In the genomic region with DNA sequence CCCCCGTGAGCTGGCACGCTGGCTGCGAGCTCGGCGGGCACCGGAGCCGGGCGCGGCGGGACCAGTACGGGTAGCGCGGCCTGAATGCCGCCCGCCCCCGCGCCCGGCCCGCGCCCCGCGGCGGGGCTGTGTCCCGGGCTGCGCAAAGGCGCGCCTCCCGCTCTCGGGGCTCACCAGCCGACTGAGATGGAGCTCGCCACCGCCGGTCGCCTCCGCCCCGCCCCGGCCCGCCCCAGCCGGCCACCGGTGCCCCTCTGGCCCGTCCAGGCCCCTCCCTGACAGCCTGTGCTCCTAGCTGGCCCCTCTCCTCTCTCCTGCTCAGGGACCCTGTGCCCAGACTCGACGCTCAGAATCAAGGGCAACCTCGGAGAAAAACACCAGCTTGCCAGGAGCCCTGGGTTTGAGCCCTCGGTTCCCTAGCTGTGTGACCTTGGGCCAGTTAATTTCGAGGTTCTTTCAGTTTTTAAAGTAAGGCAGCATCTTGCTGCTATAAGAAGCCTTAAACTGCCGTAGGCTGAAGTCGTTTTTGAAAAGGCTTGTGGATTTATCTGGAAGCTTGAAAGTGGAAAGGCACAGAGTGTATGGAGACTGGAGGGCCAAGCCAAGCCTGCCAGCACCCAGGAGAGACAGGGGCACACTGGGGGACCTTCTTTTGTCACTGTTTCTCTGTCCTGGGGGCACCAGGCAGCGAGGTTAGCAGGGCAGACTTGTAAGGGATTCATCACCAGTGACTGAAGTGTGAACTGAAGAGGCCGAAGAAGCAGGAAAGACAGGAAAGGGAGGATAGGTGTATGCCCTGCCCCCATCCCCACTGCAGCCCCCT, we compare ENCODE assay signal across 7 mouse cellular contexts. TPM values are rescaled to one million over a fixed set of nuclear protein-coding genes. Genes with fewer than 3 reads are reported as not detected.
DNase-seq lines count a peak whose midpoint lies in the region; ATAC-seq and TF ChIP-seq lines count a peak whose summit lies in the region.

A gene (minus strand): TSS at position 183 of the 823 bp plus-strand sequence.

- peak within 1 kb of the TSS; percentile 59 for H3K4me2 ChIP-seq in lung, embryonic 14.5 days
- peak within 1 kb of the TSS; percentile 72 for H3K4me2 ChIP-seq in embryonic facial prominence, embryonic 15.5 days (replicated peaks)
- H3K4me2 ChIP-seq in neural tube, embryonic 12.5 days (replicated peaks), result peak within 1 kb of the TSS; percentile 65

- ATAC-seq in lung, embryonic 14.5 days (ENCODE audit: insufficient read depth), result no peak
- ATAC-seq in embryonic facial prominence, embryonic 15.5 days (ENCODE audit: insufficient number of reproducible peaks, low FRiP score, low TSS enrichment, low read depth), result no peak
- ATAC-seq in neural tube, embryonic 12.5 days (ENCODE audit: low FRiP score, low read depth), result no peak

- no peak for DNase-seq in lung, embryonic 14.5 days
- DNase-seq in lung, adult 2 months, result no peak
- DNase-seq in layer of hippocampus, postnatal 10 days (ENCODE audit: low spot score in 2 of 2), result no peak
- no peak for DNase-seq in embryo, embryonic 9.5 days (ENCODE audit: extremely low spot score)
- no peak for DNase-seq in gastrocnemius, adult 8-10 months (ENCODE audit: low spot score in 2 of 2)

- H3K36me3 ChIP-seq in lung, embryonic 14.5 days (ENCODE audit: insufficient read depth), result 0 out of 2 replicates have a peak, but pooled peaks cover 6% of the 10 kb centered on the region
- H3K36me3 ChIP-seq in embryonic facial prominence, embryonic 15.5 days, result peaks cover 11% of the 10 kb centered on the region
- H3K36me3 ChIP-seq in neural tube, embryonic 12.5 days, result peaks cover 24% of the 10 kb centered on the region; the same call in 1 of the 2 replicates

- peak within 1 kb of the TSS; percentile 33 for H3K4me3 ChIP-seq in lung, embryonic 14.5 days (ENCODE audit: low read depth, low read length)
- H3K4me3 ChIP-seq in lung, adult 2 months (replicated peaks; ENCODE audit: extremely low read depth, low read depth, low read length), result no peak within 1 kb of the TSS
- peak within 1 kb of the TSS; percentile 39 for H3K4me3 ChIP-seq in embryonic facial prominence, embryonic 15.5 days (replicated peaks)
- H3K4me3 ChIP-seq in neural tube, embryonic 12.5 days, result peak within 1 kb of the TSS; percentile 32

- 4% methylated on average over 44 of the region's 50 CpGs for WGBS in lung, embryonic 14.5 days
- WGBS in lung, adult 2 months, result 10% methylated on average over 47 of the region's 50 CpGs
- 5% methylated on average over 50 of the region's 50 CpGs for WGBS in embryonic facial prominence, embryonic 15.5 days
- WGBS in neural tube, embryonic 12.5 days, result 5% methylated on average over 50 of the region's 50 CpGs

- TF ChIP-seq POLR2A in lung, adult 2 months (IDR thresholded peaks at IDR 0.05; ENCODE audit: borderline replicate concordance, extremely low read depth, low read depth, low read length), result no peak

- H3K27ac ChIP-seq in lung, embryonic 14.5 days (ENCODE audit: low read depth), result no peak within 1 kb of the TSS
- H3K27ac ChIP-seq in embryonic facial prominence, embryonic 15.5 days (replicated peaks), result no peak within 1 kb of the TSS
- no peak within 1 kb of the TSS for H3K27ac ChIP-seq in neural tube, embryonic 12.5 days

- H3K9ac ChIP-seq in lung, embryonic 14.5 days, result peak within 1 kb of the TSS; percentile 26; the same call in 1 of the 2 replicates
- no peak within 1 kb of the TSS for H3K9ac ChIP-seq in embryonic facial prominence, embryonic 15.5 days
- H3K9ac ChIP-seq in neural tube, embryonic 12.5 days, result peak within 1 kb of the TSS; percentile 42

- H3K27me3 ChIP-seq in lung, embryonic 14.5 days (ENCODE audit: insufficient read depth, low read length), result peaks cover 76% of the 10 kb centered on the region
- peaks cover 73% of the 10 kb centered on the region for H3K27me3 ChIP-seq in embryonic facial prominence, embryonic 15.5 days
- H3K27me3 ChIP-seq in neural tube, embryonic 12.5 days (replicated peaks), result peaks cover 72% of the 10 kb centered on the region

- 0 out of 2 replicates have a peak, but pooled peaks cover 2% of the 10 kb centered on the region for H3K4me1 ChIP-seq in lung, embryonic 14.5 days (ENCODE audit: insufficient read depth)
- H3K4me1 ChIP-seq in lung, adult 2 months (ENCODE audit: control insufficient read depth, insufficient read depth, low read length), result no peaks in the 10 kb centered on the region
- peaks cover 27% of the 10 kb centered on the region for H3K4me1 ChIP-seq in embryonic facial prominence, embryonic 15.5 days
- H3K4me1 ChIP-seq in neural tube, embryonic 12.5 days, result peaks cover 24% of the 10 kb centered on the region

- no peaks in the 10 kb centered on the region for H3K9me3 ChIP-seq in lung, embryonic 14.5 days (ENCODE audit: low read depth, low read length)
- no peaks in the 10 kb centered on the region for H3K9me3 ChIP-seq in embryonic facial prominence, embryonic 15.5 days (replicated peaks)
- no peaks in the 10 kb centered on the region for H3K9me3 ChIP-seq in neural tube, embryonic 12.5 days

- no peak for TF ChIP-seq CTCF in lung, embryonic 14.5 days (IDR thresholded peaks at IDR 0.05; ENCODE audit: low read depth)
- no peak for TF ChIP-seq CTCF in lung, adult 2 months (IDR thresholded peaks at IDR 0.05; ENCODE audit: insufficient read depth, low read length)

RNA-seq across cellular contexts. Expression of the gene that starts here (rescaled TPM):
- not detected in 2 replicates for polyA plus RNA-seq in lung, embryonic 14.5 days (2014; fragmentation: Nextera tagmentation; extraction: Ambion mirVana)
- polyA plus RNA-seq in lung, adult 2 months (2012; rRNA removed), result 4.8 and 6.5 TPM in 2 replicates
- polyA plus RNA-seq in embryonic facial prominence, embryonic 15.5 days (2015; fragmentation: Nextera tagmentation; extraction: Ambion mirVana), result 0.05 TPM in 1 of 2 replicates, not detected in the other
- 10 to 100 TPM; 28.6 to 31.9 TPM for total RNA-seq in layer of hippocampus, postnatal 10 days (2021)
- 0.96 and 1.0 TPM in 2 replicates for polyA plus RNA-seq in neural tube, embryonic 12.5 days (2016; fragmentation: Nextera tagmentation; extraction: Ambion mirVana)
- under 1 TPM; 0.05 to 0.16 (median 0.14) TPM for total RNA-seq in gastrocnemius, adult 8-10 months (2022)

Comparison
In these comparisons a context has a peak if more than half of its experiments do, and no peak if none do; other contexts are left out.
1. RNA of the gene that starts here (total RNA-seq): 28.6 to 31.9 TPM in layer of hippocampus, postnatal 10 days; 0.05 to 0.16 TPM in gastrocnemius, adult 8-10 months; every median in the first group is over 10 times any median in the second.
2. Peak in every context shown above with its lines, with median percentiles within 50 percentile points of each other: H3K4me2 ChIP-seq.